Mouse (Mus musculus): ENCODE results near the gene Ppp1r36. TPM values are rescaled to one million over a fixed set of nuclear protein-coding genes. Genes with fewer than 3 reads are reported as not detected.

Ppp1r36 gene
- polyA plus RNA-seq, 1 experiment from 2014 or later = 3.9 TPM

GRCm38 (mm10) chr12:76402991-76403885 lies 14.1 kb upstream of the Ppp1r36 start:
- ATAC-seq (ENCODE audit: insufficient number of reproducible peaks, insufficient read depth, low FRiP score, low TSS enrichment, low read depth) = peak; percentile 87
- Histone ChIP-seq H3K9ac (peak overlapping the region; percentile 72), H3K4me2 (peak overlapping the region; percentile 81), H3K27ac (peak overlapping the region; percentile 90), H3K36me3 (no peaks in the 10 kb centered on the region), H3K9me3 (no peaks in the 10 kb centered on the region), H3K27me3 (peaks cover 49% of the 10 kb centered on the region), H3K4me1 (peaks cover 27% of the 10 kb centered on the region), H3K4me3 (peak overlapping the region; percentile 64)
- under 1% methylated on average over 54 of the region's 54 CpGs for WGBS

- peaks cover 27% of the 10 kb centered on the region for H3K4me1 ChIP-seq
- under 1% methylated on average over 54 of the region's 54 CpGs for WGBS
- peak; percentile 95 for ATAC-seq (ENCODE audit: insufficient number of reproducible peaks, insufficient read depth, low FRiP score, low TSS enrichment, low read depth)
- H3K4me3 ChIP-seq = peak within 1 kb of the TSS; percentile 64
- peak within 1 kb of the TSS; percentile 90 for H3K27ac ChIP-seq
- peak within 1 kb of the TSS; percentile 72 for H3K9ac ChIP-seq
- H3K36me3 ChIP-seq = no peaks in the 10 kb centered on the region
- H3K27me3 ChIP-seq = peaks cover 53% of the 10 kb centered on the region
- no peaks in the 10 kb centered on the region for H3K9me3 ChIP-seq
- peak within 1 kb of the TSS; percentile 81 for H3K4me2 ChIP-seq
Measured at GRCm38 (mm10) chr12:76403886-76404537, 13.3 kb upstream of the Ppp1r36 start, which contains the start of gene Hspa2. Gene Hspa2 (plus strand): TSS chr12:76404176.

GRCm38 (mm10) chr12:76404836-76405182 lies 12.5 kb upstream of the Ppp1r36 start:
- no peak overlapping the region for H3K27ac ChIP-seq
- peak overlapping the region; percentile 51; the same call in 1 of the 2 replicates for H3K9ac ChIP-seq
- H3K36me3 ChIP-seq = no peaks in the 10 kb centered on the region
- H3K9me3 ChIP-seq = no peaks in the 10 kb centered on the region
- peaks cover 53% of the 10 kb centered on the region for H3K27me3 ChIP-seq
- no peak for ATAC-seq (ENCODE audit: insufficient number of reproducible peaks, insufficient read depth, low FRiP score, low TSS enrichment, low read depth)
- H3K4me2 ChIP-seq = peak overlapping the region; percentile 81
- 9% methylated on average over 20 of the region's 20 CpGs for WGBS
- peaks cover 27% of the 10 kb centered on the region for H3K4me1 ChIP-seq
- H3K4me3 ChIP-seq = peak overlapping the region; percentile 64

- Histone ChIP-seq H3K9me3 (no peaks in the 10 kb centered on the region), H3K27ac (no peak overlapping the region), H3K36me3 (no peaks in the 10 kb centered on the region), H3K4me2 (peak overlapping the region; percentile 81), H3K4me3 (peak overlapping the region; percentile 64), H3K27me3 (peaks cover 53% of the 10 kb centered on the region), H3K4me1 (peaks cover 27% of the 10 kb centered on the region), H3K9ac (peak overlapping the region; percentile 16; the same call in 1 of the 2 replicates)
- no peak for ATAC-seq (ENCODE audit: insufficient number of reproducible peaks, insufficient read depth, low FRiP score, low TSS enrichment, low read depth)
- 3% methylated on average over 64 of the region's 64 CpGs for WGBS
Measured at GRCm38 (mm10) chr12:76405183-76405970, 12.0 kb upstream of the Ppp1r36 start.

- peak overlapping the region; percentile 64 for H3K4me3 ChIP-seq
- no peak overlapping the region for H3K27ac ChIP-seq
- no peak overlapping the region for H3K9ac ChIP-seq
- WGBS = 2% methylated on average over 23 of the region's 23 CpGs
- H3K4me2 ChIP-seq = peak overlapping the region; percentile 81
- H3K36me3 ChIP-seq = no peaks in the 10 kb centered on the region
- no peaks in the 10 kb centered on the region for H3K9me3 ChIP-seq
- peaks cover 27% of the 10 kb centered on the region for H3K4me1 ChIP-seq
- peaks cover 53% of the 10 kb centered on the region for H3K27me3 ChIP-seq
- ATAC-seq (ENCODE audit: insufficient number of reproducible peaks, insufficient read depth, low FRiP score, low TSS enrichment, low read depth) = no peak
Measured at GRCm38 (mm10) chr12:76405971-76406370, 11.4 kb upstream of the Ppp1r36 start.

- H3K9me3 ChIP-seq = no peaks in the 10 kb centered on the region
- H3K27me3 ChIP-seq = peaks cover 47% of the 10 kb centered on the region
- no peak overlapping the region for H3K4me3 ChIP-seq
- H3K4me1 ChIP-seq = peaks cover 27% of the 10 kb centered on the region
- no peak overlapping the region for H3K9ac ChIP-seq
- H3K4me2 ChIP-seq = no peak overlapping the region
- 29% methylated on average over 1 of the region's 1 CpGs for WGBS
- no peak overlapping the region for H3K27ac ChIP-seq
- ATAC-seq (ENCODE audit: insufficient number of reproducible peaks, insufficient read depth, low FRiP score, low TSS enrichment, low read depth) = no peak
- H3K36me3 ChIP-seq = no peaks in the 10 kb centered on the region
Measured at GRCm38 (mm10) chr12:76407184-76407583, 10.2 kb upstream of the Ppp1r36 start.

- Histone ChIP-seq H3K27me3 (peaks cover 40% of the 10 kb centered on the region), H3K9ac (no peak overlapping the region), H3K27ac (no peak overlapping the region), H3K4me1 (peaks cover 20% of the 10 kb centered on the region), H3K4me2 (no peak overlapping the region), H3K36me3 (no peaks in the 10 kb centered on the region), H3K4me3 (no peak overlapping the region), H3K9me3 (no peaks in the 10 kb centered on the region)
- 15% methylated on average over 4 of the region's 4 CpGs for WGBS
- no peak for ATAC-seq (ENCODE audit: insufficient number of reproducible peaks, insufficient read depth, low FRiP score, low TSS enrichment, low read depth)
Measured at GRCm38 (mm10) chr12:76409166-76409565, 8.2 kb upstream of the Ppp1r36 start.

GRCm38 (mm10) chr12:76415383-76416010 lies 1.8 kb upstream of the Ppp1r36 start:
- ATAC-seq (ENCODE audit: insufficient number of reproducible peaks, insufficient read depth, low FRiP score, low TSS enrichment, low read depth) = no peak
- H3K27ac ChIP-seq = no peak overlapping the region
- no peak overlapping the region for H3K4me3 ChIP-seq
- no peaks in the 10 kb centered on the region for H3K36me3 ChIP-seq
- 77% methylated on average over 12 of the region's 12 CpGs for WGBS
- no peak overlapping the region for H3K9ac ChIP-seq
- 0 out of 2 replicates have a peak, but pooled peaks cover 4% of the 10 kb centered on the region for H3K9me3 ChIP-seq
- H3K27me3 ChIP-seq = peaks cover 10% of the 10 kb centered on the region
- no peaks in the 10 kb centered on the region for H3K4me1 ChIP-seq
- no peak overlapping the region for H3K4me2 ChIP-seq

GRCm38 (mm10) chr12:76418346-76418745 lies 1.0 kb downstream of the Ppp1r36 start:
- H3K9ac ChIP-seq = no peak overlapping the region
- H3K27ac ChIP-seq = no peak overlapping the region
- 89% methylated on average over 5 of the region's 5 CpGs for WGBS
- no peaks in the 10 kb centered on the region for H3K4me1 ChIP-seq
- no peak for ATAC-seq (ENCODE audit: insufficient number of reproducible peaks, insufficient read depth, low FRiP score, low TSS enrichment, low read depth)
- 0 out of 2 replicates have a peak, but pooled peaks cover 4% of the 10 kb centered on the region for H3K9me3 ChIP-seq
- no peaks in the 10 kb centered on the region for H3K36me3 ChIP-seq
- H3K4me2 ChIP-seq = no peak overlapping the region
- H3K4me3 ChIP-seq = no peak overlapping the region
- peaks cover 10% of the 10 kb centered on the region for H3K27me3 ChIP-seq

- Histone ChIP-seq H3K36me3 (no peaks in the 10 kb centered on the region), H3K9me3 (no peaks in the 10 kb centered on the region), H3K4me2 (no peak overlapping the region), H3K27ac (no peak overlapping the region), H3K4me3 (no peak overlapping the region), H3K9ac (no peak overlapping the region), H3K27me3 (no peaks in the 10 kb centered on the region; the same call in 1 of the 2 replicates), H3K4me1 (no peaks in the 10 kb centered on the region)
- ATAC-seq (ENCODE audit: insufficient number of reproducible peaks, insufficient read depth, low FRiP score, low TSS enrichment, low read depth) = no peak
- WGBS = 86% methylated on average over 3 of the region's 3 CpGs
Measured at GRCm38 (mm10) chr12:76425256-76425655, 7.9 kb downstream of the Ppp1r36 start.

- H3K4me2 ChIP-seq = peak overlapping the region; percentile 30; the same call in 1 of the 2 replicates
- H3K27ac ChIP-seq = no peak overlapping the region
Measured at GRCm38 (mm10) chr12:76427546-76427945, 10.2 kb downstream of the Ppp1r36 start.

More at GRCm38 (mm10) chr12:76427546-76427945, 10.2 kb downstream of the Ppp1r36 start:
- Histone ChIP-seq H3K9ac (no peak overlapping the region), H3K36me3 (no peaks in the 10 kb centered on the region), H3K27me3 (no peaks in the 10 kb centered on the region; the same call in 1 of the 2 replicates), H3K4me1 (no peaks in the 10 kb centered on the region), H3K4me3 (no peak overlapping the region), H3K9me3 (no peaks in the 10 kb centered on the region)
- 48% methylated on average over 5 of the region's 5 CpGs for WGBS
- ATAC-seq (ENCODE audit: insufficient number of reproducible peaks, insufficient read depth, low FRiP score, low TSS enrichment, low read depth) = no peak
